Mouse (Mus musculus): Measurements from ENCODE around the gene Rab3gap2.
"Not testable (repeated sequence)": the region's sequence is repeated elsewhere in the genome, so short reads cannot be mapped to it uniquely, and the experiment has no call there.

Rab3gap2 gene

GRCm38 (mm10) chr1:185283247-185283646 lies 79.3 kb downstream of the Rab3gap2 start:
- no peak for DNase-seq

- peak; percentile 61 for DNase-seq
These were observed 80.8 kb downstream of the Rab3gap2 start for GRCm38 (mm10) chr1:185284740-185285139.

GRCm38 (mm10) chr1:185285171-185285570 lies 81.3 kb downstream of the Rab3gap2 start:
- peak; percentile 69 for DNase-seq

- no peak for DNase-seq
These were observed 83.1 kb downstream of the Rab3gap2 start for GRCm38 (mm10) chr1:185287066-185287465.

DNA sequence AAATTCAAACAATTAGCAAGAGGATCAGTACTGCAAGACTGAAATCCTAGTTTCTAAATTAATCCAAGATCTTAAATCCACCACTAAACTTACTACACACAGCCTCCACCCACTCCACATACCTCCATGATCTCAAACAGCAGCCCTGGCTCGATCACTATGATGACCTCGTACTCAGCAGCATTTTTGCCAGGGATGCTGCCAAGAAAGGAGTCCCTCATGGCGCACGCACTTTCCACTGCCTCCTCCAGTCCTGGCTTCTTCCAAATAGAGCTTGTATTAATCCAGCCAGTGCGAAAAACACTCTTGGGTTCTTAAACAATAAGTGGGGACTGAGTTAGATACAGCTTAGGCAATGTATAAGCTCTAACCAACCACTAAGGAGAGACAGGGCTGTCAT lies 85.3 kb downstream of the Rab3gap2 start:
- DNase-seq: peak; percentile 14

DNA sequence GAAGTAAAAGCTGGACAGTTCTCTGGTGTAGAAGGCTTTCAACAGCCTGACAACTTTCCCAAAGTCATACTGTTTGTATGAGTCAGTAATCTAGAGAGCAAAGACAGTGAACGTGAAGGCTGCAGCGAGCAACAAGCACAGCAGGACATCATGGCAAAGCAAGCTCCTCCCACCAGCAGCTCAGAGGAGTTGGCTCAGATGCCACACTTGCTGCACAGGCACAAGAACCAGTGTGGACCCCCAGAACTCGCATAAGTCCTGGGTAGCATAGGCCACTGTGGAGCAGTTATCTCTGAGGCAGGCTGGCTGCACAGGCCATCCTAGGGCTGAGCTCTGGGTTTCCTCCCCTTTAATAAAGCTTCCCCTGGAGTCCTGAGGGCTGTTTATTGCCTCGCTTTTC lies 87.4 kb downstream of the Rab3gap2 start:
- no peak for DNase-seq

DNA sequence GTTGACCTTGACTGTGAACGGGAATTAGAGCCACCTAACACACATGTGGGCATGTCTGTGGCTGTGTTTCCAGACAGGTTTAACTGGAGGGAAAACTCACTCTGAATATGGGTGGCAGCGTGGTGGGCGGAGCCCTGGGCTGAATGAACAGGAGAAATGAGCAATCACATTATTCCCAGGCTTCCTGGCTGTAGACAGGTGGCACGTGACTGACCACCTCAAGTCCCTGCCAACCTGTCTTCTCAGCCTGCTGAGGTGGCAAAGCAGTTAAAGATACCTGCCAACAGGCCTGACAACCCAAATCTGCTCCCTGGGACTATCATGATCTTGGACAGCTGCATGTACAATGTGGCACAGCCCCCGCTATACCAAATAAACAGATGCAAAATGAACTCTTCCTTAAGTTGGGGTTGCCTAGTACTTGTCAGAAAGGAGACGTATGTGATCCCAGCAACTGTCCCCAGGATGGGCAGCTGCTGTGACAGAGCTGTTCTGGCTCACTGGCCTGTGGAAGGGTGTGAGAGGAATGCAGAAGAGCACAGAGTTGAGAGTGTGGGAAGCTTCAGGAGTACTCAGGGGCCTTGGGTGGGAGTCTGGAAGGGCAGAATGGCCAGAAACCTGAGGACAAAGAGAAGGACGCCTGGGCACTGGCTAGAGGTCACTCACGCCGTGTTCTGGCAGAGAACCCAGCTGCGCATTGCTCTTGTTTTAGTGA lies 88.9 kb downstream of the Rab3gap2 start:
- DNase-seq: no peak

GRCm38 (mm10) chr1:185296850-185297249 lies 92.9 kb downstream of the Rab3gap2 start:
- DNase-seq: no peak

DNA sequence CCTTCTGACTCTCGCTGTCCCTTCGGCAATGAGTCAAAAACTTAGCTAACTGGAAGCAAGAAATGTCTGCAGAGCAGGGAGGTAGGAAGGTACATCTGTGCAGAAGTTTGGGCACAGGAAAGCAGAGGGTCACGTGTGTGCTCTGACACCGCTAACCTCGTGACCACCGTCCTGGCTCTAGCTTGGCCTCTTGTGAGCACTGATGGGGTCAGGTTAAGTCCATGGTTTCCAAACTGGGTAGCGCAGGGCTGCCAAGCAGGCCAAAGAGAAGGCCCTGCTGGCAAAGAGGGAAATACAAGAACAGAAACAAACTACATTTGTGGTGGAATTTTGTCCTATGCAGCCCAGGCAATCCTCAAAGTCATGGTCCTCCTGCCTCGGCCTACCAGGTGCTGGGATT lies 94.6 kb downstream of the Rab3gap2 start:
- DNase-seq: no peak

- no peak for DNase-seq
These were observed 98.9 kb downstream of the Rab3gap2 start for GRCm38 (mm10) chr1:185302816-185303215.

DNA sequence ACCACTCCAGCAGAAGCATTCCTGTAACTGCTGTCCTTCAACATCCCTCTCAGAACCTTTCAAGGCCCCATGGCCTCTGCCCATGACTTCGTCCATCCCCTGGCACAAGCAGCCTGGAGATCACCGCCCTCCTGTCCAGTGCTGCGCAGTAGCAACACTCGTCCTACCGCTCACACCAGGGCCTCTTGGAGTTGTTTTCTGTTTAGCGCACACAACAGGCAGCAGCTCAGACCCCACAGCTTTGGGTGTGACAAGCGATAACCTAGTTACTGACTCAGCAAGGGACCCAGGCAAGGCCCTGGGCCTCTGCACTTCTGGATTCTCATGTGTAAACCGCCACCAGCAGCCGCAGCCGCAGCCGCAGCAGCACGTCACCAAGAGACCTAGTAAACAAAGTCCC lies 102.9 kb downstream of the Rab3gap2 start:
- no peak for DNase-seq

DNA sequence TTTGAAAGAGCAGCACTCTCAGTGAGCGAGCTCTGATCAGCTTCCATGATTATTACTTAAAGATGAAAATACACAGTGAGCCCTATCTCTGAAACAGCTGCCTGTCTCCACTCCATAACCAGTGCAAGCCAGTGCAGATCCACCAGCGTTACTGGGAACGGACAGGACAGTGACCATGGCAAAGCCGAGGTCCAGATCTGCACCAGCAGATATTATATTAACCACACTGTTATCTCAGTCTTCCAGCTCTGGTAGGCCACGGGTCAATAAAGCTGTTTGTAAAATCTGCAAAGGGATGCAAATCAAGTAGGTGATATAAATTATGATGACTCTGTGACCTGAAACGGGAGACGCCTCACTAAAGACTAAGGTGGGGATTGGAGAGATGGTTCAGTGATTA lies 103.7 kb downstream of the Rab3gap2 start:
- no peak for DNase-seq

- no peak for DNase-seq
These were observed 104.4 kb downstream of the Rab3gap2 start for GRCm38 (mm10) chr1:185308334-185308733.

DNA sequence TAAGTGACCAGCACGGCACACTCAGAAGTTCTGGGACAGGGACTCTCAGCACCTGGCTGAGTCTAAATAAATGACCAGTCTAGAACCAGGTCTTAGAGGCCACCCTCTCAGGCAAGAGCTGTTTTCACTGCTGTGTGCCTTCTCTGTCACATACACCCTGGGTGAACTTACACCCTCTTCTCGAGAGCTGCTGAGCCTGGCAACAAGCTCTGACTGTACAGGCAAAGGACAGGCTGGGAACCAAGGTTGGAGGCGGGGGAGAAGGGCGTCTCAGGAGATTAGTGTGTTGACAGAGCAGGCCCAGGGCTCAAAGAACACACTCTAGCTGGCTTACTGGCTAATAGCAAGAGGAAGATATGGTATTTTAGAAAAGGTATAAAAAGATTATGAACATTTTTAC lies 105.0 kb downstream of the Rab3gap2 start:
- DNase-seq: peak; percentile 18

DNA sequence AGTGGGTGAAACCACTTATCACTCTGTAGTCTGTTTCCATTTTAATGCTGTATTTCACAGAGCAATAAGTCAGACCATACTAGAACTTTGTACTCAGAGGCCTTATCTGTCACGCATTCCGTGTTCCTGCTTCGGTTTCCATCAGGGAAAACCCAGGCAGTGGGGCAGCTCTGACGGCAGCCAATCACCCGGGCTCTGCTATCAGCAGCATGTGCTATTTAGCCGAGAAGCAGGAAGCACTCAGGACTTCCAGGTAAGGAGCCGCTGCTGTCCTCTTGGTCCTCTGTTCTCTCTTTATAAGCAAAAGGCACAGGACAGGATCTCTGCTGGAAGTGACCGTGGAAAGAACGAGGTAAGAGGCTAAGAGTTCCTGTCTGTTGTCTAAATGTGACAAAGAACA lies 108.0 kb downstream of the Rab3gap2 start:
- no peak for DNase-seq

GRCm38 (mm10) chr1:185314546-185314945 lies 110.6 kb downstream of the Rab3gap2 start:
- no peak for DNase-seq

- DNase-seq: no peak
These were observed 112.1 kb downstream of the Rab3gap2 start for GRCm38 (mm10) chr1:185315846-185316568.

GRCm38 (mm10) chr1:185327754-185328345 lies 123.9 kb downstream of the Rab3gap2 start:
- not testable (repeated sequence) for DNase-seq

GRCm38 (mm10) chr1:185328721-185329610 lies 125.0 kb downstream of the Rab3gap2 start, which contains the start of gene Iars2:
Iars2 (minus strand) TSS chr1:185329396.
- DNase-seq: peak; percentile 94

DNA sequence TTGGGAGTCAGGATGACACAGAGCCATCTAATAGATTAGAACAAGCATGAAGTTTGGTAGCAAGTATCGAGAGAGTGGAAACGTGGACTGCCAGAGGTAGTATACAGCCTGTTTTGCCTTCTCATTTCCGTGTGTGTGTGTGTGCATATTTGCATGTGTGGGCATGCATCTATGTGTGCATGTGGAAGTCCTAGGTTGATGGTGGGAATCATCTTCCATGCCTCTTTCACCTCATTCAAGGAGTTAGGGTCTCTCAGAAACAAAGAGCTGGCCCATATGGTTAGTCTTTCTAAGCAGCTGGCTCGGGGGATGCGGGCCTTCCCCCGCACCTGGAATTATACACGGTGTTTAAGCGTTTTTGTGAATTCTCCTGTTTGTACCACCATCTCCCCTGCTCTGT lies 125.9 kb downstream of the Rab3gap2 start:
- no peak for DNase-seq

- no peak for DNase-seq
These were observed 127.4 kb downstream of the Rab3gap2 start for GRCm38 (mm10) chr1:185331364-185331763.

GRCm38 (mm10) chr1:185331983-185332430 lies 128.1 kb downstream of the Rab3gap2 start, which contains the start of gene Bpnt1:
Bpnt1 (plus strand) TSS chr1:185332149.
- peak; percentile 90 for DNase-seq

GRCm38 (mm10) chr1:185333651-185334050 lies 129.7 kb downstream of the Rab3gap2 start:
- no peak for DNase-seq
